Mouse (Mus musculus) forebrain, embryonic 11.5 days (tissue): Measurements from ENCODE around the gene Rita1. TPM values are rescaled to one million over a fixed set of nuclear protein-coding genes. Genes with fewer than 3 reads are reported as not detected.

Experiments used
- ATAC-seq: fragments of 200-750 bp; cut with Nextera tagmentation; replicated peaks from 2 replicates; pipeline ENCODE4 v1.8.0; 2017; ENCODE audit warnings: moderate TSS enrichment; ENCODE audit not compliant: low FRiP score
- DNase-seq: peaks from one replicate; pipeline ENCODE4 v3.0.0-alpha.2; 2017; ENCODE audit warnings: low spot score
- H3K27ac ChIP-seq: fragments of 300-500 bp; sonication (generic); 2 replicates; pipeline ENCODE4 v1.5.1; 2014; ENCODE audit warnings: low read depth, low read length
- H3K27me3 ChIP-seq: fragments of 300-500 bp; sonication (generic); 2 replicates; pipeline ENCODE4 v1.6.1; 2014; ENCODE audit warnings: mild to moderate bottlenecking, low read length, mixed read lengths; ENCODE audit not compliant: control insufficient read depth, insufficient read depth
- H3K36me3 ChIP-seq: fragments of 300-500 bp; sonication (generic); 2 replicates; pipeline ENCODE4 v1.6.1; 2014; ENCODE audit warnings: mild to moderate bottlenecking, low read length, moderate library complexity, mixed read lengths; ENCODE audit not compliant: control insufficient read depth, insufficient read depth
- H3K4me1 ChIP-seq: fragments of 300-500 bp; sonication (generic); replicated peaks from 2 replicates; pipeline ENCODE4 v1.6.1; 2014; ENCODE audit warnings: low read length, mixed read lengths; ENCODE audit not compliant: control insufficient read depth, insufficient read depth
- H3K4me2 ChIP-seq: fragments of 300-500 bp; sonication (generic); 2 replicates; pipeline ENCODE4 v1.6.1; 2014; ENCODE audit warnings: low read depth, mild to moderate bottlenecking, low read length, moderate library complexity, mixed read lengths; ENCODE audit not compliant: severe bottlenecking
- H3K4me3 ChIP-seq: fragments of 300-500 bp; sonication (generic); 2 replicates; pipeline ENCODE4 v1.5.1; 2014; ENCODE audit warnings: low read depth, low read length
- H3K9ac ChIP-seq: fragments of 300-500 bp; sonication (generic); 2 replicates; pipeline ENCODE4 v1.6.1; 2014; ENCODE audit warnings: low read length
- H3K9me3 ChIP-seq: fragments of 300-500 bp; sonication (generic); 2 replicates; pipeline ENCODE4 v1.6.1; 2016; ENCODE audit warnings: low read length, mixed read lengths; ENCODE audit not compliant: control insufficient read depth
- WGBS: fragments of 180-500 bp; shearing (Covaris S2); extraction: QIAGEN DNeasy Blood & Tissue Kit; methylation state at CpG from one replicate; pipeline ENCODE4 v1.1.7; 2014; 5-methylcytosine and 5-hydroxymethylcytosine counted together
- polyA plus RNA-seq: library from polyadenylated mRNA; unstranded; fragments of >200 nt; fragmentation: Nextera tagmentation; extraction: Ambion mirVana; gene quantifications from 2 replicates; pipeline ENCODE4 v1.2.1, GENCODE M21; 2014

The Rita1 gene
- polyA plus RNA-seq, 1 experiment from 2014 or later, result 10.2 TPM

DNA sequence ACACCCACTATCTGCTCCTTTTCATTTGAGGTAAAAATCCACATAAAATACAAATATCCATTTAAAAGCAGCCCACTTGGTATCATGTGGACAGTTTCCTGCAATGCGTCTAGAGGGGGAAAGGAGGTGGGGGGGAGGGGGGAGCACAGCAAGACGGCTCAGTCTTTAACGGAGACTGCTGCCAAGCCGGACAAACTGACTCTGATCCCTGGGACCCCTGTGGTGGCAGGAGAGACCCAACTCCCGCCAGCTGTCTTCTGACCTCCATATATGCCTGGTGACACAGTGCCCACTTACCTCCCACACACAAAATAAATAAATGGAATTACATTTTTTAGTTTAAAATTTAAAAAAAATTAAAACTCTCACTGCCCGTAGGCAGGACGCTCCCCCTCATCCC lies 8.9 kb downstream of the Rita1 start:
- no peak overlapping the region for H3K4me2 ChIP-seq
- ATAC-seq, result no peak
- 54% methylated on average over 7 of the region's 7 CpGs for WGBS

DNA sequence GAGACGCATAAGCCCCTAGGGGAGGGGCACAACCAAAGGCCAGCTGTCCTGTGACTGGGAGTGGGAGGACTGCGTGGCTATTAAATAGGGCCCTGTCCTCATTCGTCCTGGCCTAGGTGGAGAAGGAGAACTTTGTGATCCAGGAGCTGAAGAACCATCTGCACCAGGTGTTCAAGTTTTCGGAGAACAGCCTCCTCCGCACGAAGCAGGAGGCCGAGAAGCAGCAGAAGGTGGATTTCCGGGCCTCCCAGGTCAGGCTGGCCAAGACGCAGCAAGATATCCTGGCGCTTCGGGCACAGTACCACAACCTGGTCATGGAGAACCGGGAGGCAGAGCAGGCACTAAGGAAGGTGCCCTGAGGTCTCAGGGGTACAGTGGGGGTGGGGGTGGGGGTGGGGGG lies 10.2 kb downstream of the Rita1 start:
- 90% methylated on average over 12 of the region's 12 CpGs for whole genome bisulfite sequencing
- H3K27me3 ChIP-seq, result no peaks in the 10 kb centered on the region
- peaks cover 3% of the 10 kb centered on the region; the same call in 1 of the 2 replicates for H3K4me1 ChIP-seq
- ATAC-seq (no peak), DNase-seq (no peak)
- no peaks in the 10 kb centered on the region for H3K36me3 ChIP-seq
- no peak overlapping the region for H3K9ac ChIP-seq
- no peak overlapping the region for H3K4me2 ChIP-seq
- no peak overlapping the region for H3K27ac ChIP-seq
- H3K4me3 ChIP-seq, result no peak overlapping the region
- H3K9me3 ChIP-seq, result no peaks in the 10 kb centered on the region

More for the DNA sequence above, 8.9 kb downstream of the Rita1 start:
- Histone ChIP-seq H3K9me3 (no peaks in the 10 kb centered on the region), H3K9ac (no peak overlapping the region), H3K4me1 (peaks cover 3% of the 10 kb centered on the region; the same call in 1 of the 2 replicates), H3K27me3 (no peaks in the 10 kb centered on the region), H3K36me3 (no peaks in the 10 kb centered on the region), H3K4me3 (no peak overlapping the region), H3K27ac (no peak overlapping the region)
- DNase-seq, result no peak

DNA sequence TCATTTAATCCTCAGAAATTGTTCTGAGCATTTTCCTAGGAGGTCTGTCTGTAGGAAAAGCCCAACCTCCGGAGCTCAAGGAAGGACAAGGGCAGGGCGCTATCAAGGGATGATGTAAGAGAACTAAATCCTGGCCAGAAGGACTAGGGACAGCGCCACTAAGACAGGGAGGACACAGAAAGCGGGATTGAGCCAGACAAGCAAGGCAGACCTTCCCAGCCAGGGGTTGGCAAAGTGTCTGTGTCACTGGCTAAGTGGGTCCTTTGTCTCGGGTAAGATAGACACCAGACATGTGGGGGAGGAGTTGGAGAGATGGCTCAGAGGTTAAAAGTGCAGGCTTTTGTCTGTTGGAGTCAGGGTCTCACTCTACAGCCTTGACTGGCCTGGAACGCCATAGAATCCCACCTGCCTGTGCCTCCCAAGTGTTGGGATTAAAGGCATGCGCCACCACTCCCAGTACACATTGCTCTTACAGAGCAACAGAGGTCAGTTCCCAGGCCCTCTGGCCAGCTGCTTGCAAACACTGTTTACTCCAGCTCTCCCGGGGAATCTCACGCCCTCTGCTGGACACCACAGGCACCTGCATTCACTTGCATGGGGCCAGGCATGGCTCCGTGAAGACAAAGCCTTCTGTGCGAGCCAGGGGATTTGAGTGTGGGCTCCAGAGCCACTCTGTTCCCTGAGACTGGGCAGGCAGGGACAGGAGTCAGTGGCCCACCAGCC lies 11.3 kb downstream of the Rita1 start:
- Histone ChIP-seq H3K9ac (no peak overlapping the region), H3K27me3 (no peaks in the 10 kb centered on the region), H3K9me3 (no peaks in the 10 kb centered on the region), H3K4me1 (peaks cover 3% of the 10 kb centered on the region; the same call in 1 of the 2 replicates), H3K27ac (no peak overlapping the region), H3K4me2 (no peak overlapping the region), H3K4me3 (no peak overlapping the region), H3K36me3 (no peaks in the 10 kb centered on the region)
- DNase-seq (no peak), ATAC-seq (no peak)
- WGBS, result 60% methylated on average over 11 of the region's 11 CpGs

DNA sequence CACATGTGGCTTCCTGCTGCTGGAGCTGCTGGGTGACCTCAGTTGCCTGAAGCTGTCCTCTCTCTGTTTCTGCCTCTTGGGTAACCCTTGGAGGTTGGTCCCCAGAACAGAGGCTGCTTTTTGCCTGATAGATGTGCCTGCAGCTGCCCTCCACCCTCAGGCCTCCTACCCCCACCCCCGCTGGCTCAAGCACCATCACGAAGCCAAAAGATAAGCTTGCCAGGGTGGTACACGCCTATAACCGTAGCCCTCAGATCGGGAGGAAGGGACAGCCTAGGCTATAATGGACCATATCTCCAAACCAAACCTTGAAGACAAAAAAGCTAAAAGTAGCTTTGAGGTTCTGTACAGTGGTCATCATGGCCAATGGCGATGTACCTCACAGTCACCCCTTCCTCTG lies 12.8 kb downstream of the Rita1 start:
- no peak for DNase-seq
- no peak for ATAC-seq
- no peaks in the 10 kb centered on the region for H3K9me3 ChIP-seq
- H3K27me3 ChIP-seq, result no peaks in the 10 kb centered on the region
- no peak overlapping the region for H3K4me2 ChIP-seq
- no peak overlapping the region for H3K9ac ChIP-seq
- WGBS, result 96% methylated on average over 6 of the region's 6 CpGs
- no peak overlapping the region for H3K4me3 ChIP-seq
- no peak overlapping the region for H3K27ac ChIP-seq
- no peaks in the 10 kb centered on the region for H3K4me1 ChIP-seq
- no peaks in the 10 kb centered on the region for H3K36me3 ChIP-seq

DNA sequence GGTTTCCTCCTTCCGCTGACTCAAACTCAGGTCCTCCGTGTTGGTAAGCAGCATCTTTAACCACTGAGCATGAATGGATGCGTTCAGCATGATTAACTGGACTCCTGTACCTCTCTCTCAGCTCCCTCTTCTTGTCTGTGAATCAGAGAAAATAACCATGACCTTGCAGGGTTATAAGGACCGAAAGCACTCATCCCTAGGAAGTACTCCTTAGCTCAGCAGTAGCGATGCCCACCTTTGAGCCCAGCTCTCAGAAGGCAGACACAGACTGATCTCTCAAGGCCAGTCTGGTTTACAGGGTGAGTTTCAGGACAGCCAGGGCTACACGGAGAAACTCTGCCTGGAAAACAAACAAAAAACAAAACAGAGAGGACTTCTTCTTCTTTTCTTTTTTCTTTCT lies 17.9 kb downstream of the Rita1 start:
- no peak for DNase-seq
- H3K9me3 ChIP-seq, result no peaks in the 10 kb centered on the region
- ATAC-seq, result no peak
- H3K27ac ChIP-seq, result no peak overlapping the region
- H3K36me3 ChIP-seq, result no peaks in the 10 kb centered on the region
- H3K27me3 ChIP-seq, result no peaks in the 10 kb centered on the region
- WGBS, result 84% methylated on average over 6 of the region's 6 CpGs
- no peak overlapping the region for H3K4me3 ChIP-seq
- no peak overlapping the region for H3K4me2 ChIP-seq
- H3K9ac ChIP-seq, result no peak overlapping the region
- no peaks in the 10 kb centered on the region for H3K4me1 ChIP-seq

DNA sequence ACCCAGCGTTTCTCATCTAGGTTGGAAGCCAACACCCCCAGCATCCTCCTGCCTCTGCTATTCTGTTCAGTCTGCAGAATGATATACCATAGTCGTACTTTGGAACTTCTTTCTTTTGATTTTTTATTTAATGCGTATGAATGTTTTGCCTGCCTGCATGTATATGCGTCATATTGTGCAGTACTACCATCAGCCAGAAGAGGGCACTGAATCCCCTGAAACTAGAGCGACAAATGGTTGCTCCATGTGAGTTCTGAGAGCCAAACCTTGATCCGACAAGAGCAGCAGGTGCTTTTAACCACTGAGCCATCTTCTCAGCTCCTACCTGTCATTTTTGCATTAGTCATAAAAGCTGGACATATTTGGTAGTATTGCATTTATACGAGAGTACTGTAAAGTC lies 20.2 kb downstream of the Rita1 start:
- ATAC-seq (no peak), DNase-seq (no peak)
- H3K27ac ChIP-seq, result no peak overlapping the region
- 68% methylated on average over 7 of the region's 7 CpGs for WGBS
- no peak overlapping the region for H3K9ac ChIP-seq
- H3K4me1 ChIP-seq, result peaks cover 10% of the 10 kb centered on the region
- H3K9me3 ChIP-seq, result no peaks in the 10 kb centered on the region
- no peaks in the 10 kb centered on the region for H3K27me3 ChIP-seq
- no peak overlapping the region for H3K4me3 ChIP-seq
- no peak overlapping the region for H3K4me2 ChIP-seq
- no peaks in the 10 kb centered on the region for H3K36me3 ChIP-seq

DNA sequence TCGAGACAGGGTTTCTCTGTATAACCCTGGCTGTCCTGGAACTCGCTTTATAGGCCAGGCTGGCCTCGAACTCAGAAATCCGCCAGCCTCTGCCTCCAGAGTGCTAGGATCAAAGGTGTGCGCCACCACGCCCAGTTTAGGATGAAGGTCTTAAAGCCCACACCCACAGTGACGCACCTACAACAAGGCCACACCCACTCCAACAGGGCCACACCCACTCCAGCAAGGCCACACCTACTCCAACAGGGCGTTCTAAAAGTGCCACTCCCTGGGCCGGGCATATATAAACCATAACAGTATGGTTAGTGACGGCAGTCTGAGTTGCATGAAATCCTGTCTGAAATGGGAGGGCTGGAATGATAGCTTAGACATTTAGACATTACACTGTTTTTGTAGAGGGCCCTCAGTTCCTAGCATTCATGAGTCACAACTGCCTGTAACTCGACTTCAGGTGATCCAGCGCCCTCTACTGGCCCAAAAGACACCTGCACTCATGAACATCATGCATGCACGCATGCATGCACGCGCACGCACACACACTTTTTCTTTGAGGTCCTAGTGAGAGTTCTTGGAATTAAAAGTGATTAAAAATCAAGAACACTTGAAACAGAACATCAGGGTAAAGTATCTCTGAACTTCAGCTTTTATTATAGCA lies 21.9 kb downstream of the Rita1 start:
- Histone ChIP-seq H3K27me3 (no peaks in the 10 kb centered on the region), H3K9ac (no peak overlapping the region), H3K4me2 (no peak overlapping the region), H3K9me3 (no peaks in the 10 kb centered on the region), H3K4me1 (peaks cover 10% of the 10 kb centered on the region), H3K36me3 (no peaks in the 10 kb centered on the region), H3K4me3 (no peak overlapping the region), H3K27ac (no peak overlapping the region)
- WGBS, result 77% methylated on average over 16 of the region's 16 CpGs
- ATAC-seq, result no peak
- peak; percentile 71 for DNase-seq

DNA sequence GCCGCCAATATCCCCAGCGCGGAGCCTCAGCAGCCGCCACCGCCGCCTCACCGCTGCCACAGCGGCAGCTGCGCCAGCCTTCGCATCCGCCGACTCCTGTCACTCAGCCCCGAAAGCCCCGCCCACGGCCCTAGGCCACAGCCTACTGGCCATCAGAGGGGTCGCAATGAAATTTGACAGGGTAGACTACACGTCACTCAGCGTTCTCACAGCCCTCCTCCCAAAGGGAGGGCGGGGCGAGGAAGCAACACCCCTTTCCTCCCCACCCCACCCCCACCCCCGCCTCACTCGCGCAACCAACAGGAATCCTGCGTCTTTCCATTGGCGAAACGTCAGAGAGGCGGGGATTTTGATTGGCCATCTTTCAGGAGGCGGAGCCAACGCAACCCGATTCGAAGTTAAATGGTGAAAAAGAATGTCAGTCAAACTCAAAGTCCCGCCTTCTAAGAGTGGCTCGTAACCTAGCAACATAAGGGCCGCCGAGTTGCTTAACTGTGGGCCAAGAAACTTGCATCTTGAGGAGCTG lies 23.8 kb downstream of the Rita1 start, which contains the start of the genes Tpcn1 and Iqcd:
Tpcn1 (minus strand) TSS at position 105 of the 526 bp plus-strand sequence.
Iqcd (plus strand) TSS at position 448 of the 526 bp plus-strand sequence.
- no peaks in the 10 kb centered on the region for H3K27me3 ChIP-seq
- ATAC-seq (peak; percentile 98), DNase-seq (peak; percentile 99)
- peak within 1 kb of the TSS; percentile 67 for H3K4me3 ChIP-seq
- H3K27ac ChIP-seq, result no peak within 1 kb of the TSS
- peak within 1 kb of the TSS; percentile 82 for H3K9ac ChIP-seq
- peak within 1 kb of the TSS; percentile 95 for H3K4me2 ChIP-seq
- WGBS, result under 1% methylated on average over 35 of the region's 35 CpGs
- H3K36me3 ChIP-seq, result no peaks in the 10 kb centered on the region
- no peaks in the 10 kb centered on the region for H3K9me3 ChIP-seq
- H3K4me1 ChIP-seq, result peaks cover 10% of the 10 kb centered on the region
